ENCODE assay signal across 12 mouse cellular contexts in the genomic region with DNA sequence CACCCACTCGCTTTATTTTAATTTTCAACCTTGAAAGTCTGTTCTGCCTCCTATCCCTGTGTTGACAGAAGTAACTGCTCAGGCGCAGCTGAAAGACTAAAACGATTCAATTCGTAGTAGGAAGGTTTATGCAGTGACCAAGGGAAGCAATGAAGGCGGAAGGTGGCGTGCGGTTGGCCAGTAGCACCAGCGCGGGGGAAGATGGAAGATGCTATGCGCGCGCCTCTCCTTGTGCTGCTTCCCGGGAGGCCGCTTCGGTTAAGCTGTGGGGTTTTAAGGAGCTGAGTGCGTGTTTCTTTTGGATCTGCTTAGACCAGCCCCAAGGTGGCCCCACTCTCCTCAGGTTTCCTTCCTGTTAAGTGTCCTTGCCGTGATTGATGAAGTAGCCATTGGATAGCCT. TPM values are rescaled to one million over a fixed set of nuclear protein-coding genes. Genes with fewer than 3 reads are reported as not detected.
DNase-seq lines count a peak whose midpoint lies in the region; ATAC-seq and TF ChIP-seq lines count a peak whose summit lies in the region.
"Had no signal": no experiment of that assay in that cellular context is flagged by ENCODE, and none has a peak within 500 bp of the region (broad histone marks: within the 10 kb centered on the region; RNA-seq: fewer than 3 reads in every experiment).

No protein-coding gene starts in this region.

- no peak overlapping the region for H3K27ac ChIP-seq in embryonic facial prominence, embryonic 12.5 days
- no peak overlapping the region for H3K27ac ChIP-seq in embryonic facial prominence, embryonic 10.5 days (replicated peaks)
- no peak overlapping the region for H3K27ac ChIP-seq in kidney, embryonic 14.5 days (ENCODE audit: low read depth, low read length)
- H3K27ac ChIP-seq in ES-Bruce4 (ENCODE audit: insufficient read depth, low read length): no peak overlapping the region
- peak overlapping the region; percentile 35; the same call in 1 of the 2 replicates for H3K27ac ChIP-seq in limb, embryonic 12.5 days
- H3K27ac ChIP-seq: hindbrain, embryonic 15.5 days had no signal

- TF ChIP-seq POLR2A in ES-Bruce4 (IDR thresholded peaks at IDR 0.05; ENCODE audit: insufficient read depth, low read length): no peak

- TF ChIP-seq EP300 in ES-Bruce4 (IDR thresholded peaks at IDR 0.05; ENCODE audit: insufficient read depth, low read depth, low read length): no peak

- peaks cover 12% of the 10 kb centered on the region; the same call in 1 of the 2 replicates for H3K4me1 ChIP-seq in embryonic facial prominence, embryonic 12.5 days
- H3K4me1 ChIP-seq in embryonic facial prominence, embryonic 10.5 days: peaks cover 16% of the 10 kb centered on the region
- H3K4me1 ChIP-seq in kidney, embryonic 14.5 days (ENCODE audit: control insufficient read depth, insufficient read depth, low read length): peaks cover 8% of the 10 kb centered on the region; the same call in 1 of the 2 replicates
- H3K4me1 ChIP-seq in ES-Bruce4 (ENCODE audit: control insufficient read depth, insufficient read depth, low read length): no peaks in the 10 kb centered on the region
- H3K4me1 ChIP-seq in limb, embryonic 12.5 days (replicated peaks): peaks cover 19% of the 10 kb centered on the region
- H3K4me1 ChIP-seq: megakaryocyte, embryonic 14.5 days had no signal

- no peaks in the 10 kb centered on the region for H3K27me3 ChIP-seq in embryonic facial prominence, embryonic 12.5 days
- H3K27me3 ChIP-seq in embryonic facial prominence, embryonic 10.5 days (replicated peaks; ENCODE audit: low read depth, poor library complexity, severe bottlenecking): no peaks in the 10 kb centered on the region
- H3K27me3 ChIP-seq in kidney, embryonic 14.5 days (ENCODE audit: control insufficient read depth, insufficient read depth, low read length): no peaks in the 10 kb centered on the region
- no peaks in the 10 kb centered on the region for H3K27me3 ChIP-seq in ES-Bruce4 (ENCODE audit: control insufficient read depth, insufficient read depth, low read length, poor library complexity, severe bottlenecking)
- 0 out of 2 replicates have a peak, but pooled peaks cover 5% of the 10 kb centered on the region for H3K27me3 ChIP-seq in limb, embryonic 12.5 days
- H3K27me3 ChIP-seq: hindbrain, embryonic 15.5 days had no signal

- no peak for TF ChIP-seq CTCF in ES-Bruce4 (IDR thresholded peaks at IDR 0.05; ENCODE audit: low read depth, low read length)

- WGBS in embryonic facial prominence, embryonic 12.5 days: 56% methylated on average over 17 of the region's 17 CpGs
- 75% methylated on average over 17 of the region's 17 CpGs for WGBS in embryonic facial prominence, embryonic 10.5 days
- 38% methylated on average over 17 of the region's 17 CpGs for WGBS in kidney, embryonic 14.5 days
- WGBS in limb, embryonic 12.5 days: 62% methylated on average over 17 of the region's 17 CpGs

- peaks cover 9% of the 10 kb centered on the region; the same call in 1 of the 2 replicates for H3K9me3 ChIP-seq in embryonic facial prominence, embryonic 12.5 days
- H3K9me3 ChIP-seq in embryonic facial prominence, embryonic 10.5 days: peaks cover 9% of the 10 kb centered on the region; the same call in 1 of the 2 replicates
- H3K9me3 ChIP-seq in kidney, embryonic 14.5 days (ENCODE audit: control insufficient read depth, low read length): peaks cover 4% of the 10 kb centered on the region; the same call in 1 of the 2 replicates
- H3K9me3 ChIP-seq in ES-Bruce4 (replicated peaks; ENCODE audit: control insufficient read depth, insufficient read depth, low read length, poor library complexity, severe bottlenecking): no peaks in the 10 kb centered on the region
- peaks cover 6% of the 10 kb centered on the region; the same call in 1 of the 2 replicates for H3K9me3 ChIP-seq in limb, embryonic 12.5 days
- H3K9me3 ChIP-seq: hindbrain, embryonic 15.5 days; megakaryocyte, embryonic 14.5 days had no signal

- H3K4me3 ChIP-seq in embryonic facial prominence, embryonic 12.5 days: no peak overlapping the region
- no peak overlapping the region for H3K4me3 ChIP-seq in embryonic facial prominence, embryonic 10.5 days
- peak overlapping the region; percentile 6; the same call in 1 of the 2 replicates for H3K4me3 ChIP-seq in kidney, embryonic 14.5 days (ENCODE audit: low read length)
- H3K4me3 ChIP-seq in ES-Bruce4 (ENCODE audit: low read depth, low read length): peak overlapping the region; percentile 2; the same call in 1 of the 2 replicates
- no peak overlapping the region for H3K4me3 ChIP-seq in limb, embryonic 12.5 days (replicated peaks)
- H3K4me3 ChIP-seq: hindbrain, embryonic 15.5 days; megakaryocyte, embryonic 14.5 days had no signal

- no peak for ATAC-seq in embryonic facial prominence, embryonic 12.5 days (ENCODE audit: insufficient number of reproducible peaks, insufficient read depth, low FRiP score, low TSS enrichment)
- ATAC-seq in kidney, embryonic 14.5 days (ENCODE audit: low FRiP score, low TSS enrichment): peak; percentile 61
- no peak; the same call in 1 of the 2 replicates for ATAC-seq in limb, embryonic 12.5 days (ENCODE audit: insufficient number of reproducible peaks, insufficient read depth, low FRiP score, low TSS enrichment, low read depth)

- H3K9ac ChIP-seq in embryonic facial prominence, embryonic 12.5 days: no peak overlapping the region
- H3K9ac ChIP-seq in kidney, embryonic 14.5 days (ENCODE audit: low read depth, low read length): no peak overlapping the region
- H3K9ac ChIP-seq in ES-Bruce4 (ENCODE audit: low read depth, poor library complexity, severe bottlenecking): peak overlapping the region; percentile 16; the same call in 1 of the 2 replicates
- H3K9ac ChIP-seq in limb, embryonic 12.5 days (replicated peaks): no peak overlapping the region
- H3K9ac ChIP-seq: hindbrain, embryonic 15.5 days had no signal

- no peaks in the 10 kb centered on the region for H3K36me3 ChIP-seq in embryonic facial prominence, embryonic 12.5 days
- H3K36me3 ChIP-seq in embryonic facial prominence, embryonic 10.5 days (replicated peaks): no peaks in the 10 kb centered on the region
- H3K36me3 ChIP-seq in kidney, embryonic 14.5 days (ENCODE audit: control insufficient read depth, insufficient read depth, low read length): no peaks in the 10 kb centered on the region
- no peaks in the 10 kb centered on the region for H3K36me3 ChIP-seq in ES-Bruce4 (ENCODE audit: control insufficient read depth, insufficient read depth, low read length, poor library complexity, severe bottlenecking)
- H3K36me3 ChIP-seq in limb, embryonic 12.5 days: no peaks in the 10 kb centered on the region
- H3K36me3 ChIP-seq: hindbrain, embryonic 15.5 days had no signal

- peak overlapping the region; percentile 15; the same call in 1 of the 2 replicates for H3K4me2 ChIP-seq in embryonic facial prominence, embryonic 12.5 days (replicated peaks)
- H3K4me2 ChIP-seq in kidney, embryonic 14.5 days (replicated peaks; ENCODE audit: low read depth, low read length): peak overlapping the region; percentile 26
- H3K4me2 ChIP-seq in limb, embryonic 12.5 days: peak overlapping the region; percentile 18; the same call in 1 of the 2 replicates
- H3K4me2 ChIP-seq: hindbrain, embryonic 15.5 days had no signal

- DNase-seq in embryonic facial prominence, embryonic 10.5 days (ENCODE audit: low spot score): no peak
- no peak for DNase-seq in kidney, adult 11 months
- no peak for DNase-seq in spleen, postnatal 10 days (ENCODE audit: low spot score in 2 of 2)
- DNase-seq in spleen, postnatal 14 days (ENCODE audit: low spot score in 2 of 2): no peak
- DNase-seq: cerebellum, postnatal 10 days; heart, adult 18-20 months had no signal

RNA-seq across cellular contexts. Expression of a gene that starts 15.8 kb away (rescaled TPM):
- 7.8 and 8.0 TPM in 2 replicates for polyA plus RNA-seq in embryonic facial prominence, embryonic 12.5 days (2016; fragmentation: Nextera tagmentation; extraction: Ambion mirVana)
- polyA plus RNA-seq in embryonic facial prominence, embryonic 10.5 days (2016; fragmentation: Nextera tagmentation; extraction: Ambion mirVana): 5.6 and 6.8 TPM in 2 replicates
- polyA plus RNA-seq in kidney, embryonic 14.5 days (2014; fragmentation: Nextera tagmentation; extraction: Ambion mirVana): 14.2 and 14.6 TPM in 2 replicates
- 83.0 TPM in 2 replicates for polyA plus RNA-seq in ES-Bruce4 (2011; ENCODE audit: insufficient read depth, insufficient read length, low read depth, missing spikeins)
- polyA plus RNA-seq in limb, embryonic 12.5 days (2016; fragmentation: Nextera tagmentation; extraction: Ambion mirVana): 5.8 and 6.8 TPM in 2 replicates

RNA-seq across cellular contexts. Expression of a gene that starts 27.0 kb away (rescaled TPM):
- 28.8 and 29.8 TPM in 2 replicates for polyA plus RNA-seq in embryonic facial prominence, embryonic 12.5 days (2016; fragmentation: Nextera tagmentation; extraction: Ambion mirVana)
- polyA plus RNA-seq in embryonic facial prominence, embryonic 10.5 days (2016; fragmentation: Nextera tagmentation; extraction: Ambion mirVana): 14.1 and 18.4 TPM in 2 replicates
- polyA plus RNA-seq in kidney, embryonic 14.5 days (2014; fragmentation: Nextera tagmentation; extraction: Ambion mirVana): 25.3 and 31.3 TPM in 2 replicates
- polyA plus RNA-seq in ES-Bruce4 (2011; ENCODE audit: insufficient read depth, insufficient read length, low read depth, missing spikeins): 53.4 and 59.7 TPM in 2 replicates
- polyA plus RNA-seq in limb, embryonic 12.5 days (2016; fragmentation: Nextera tagmentation; extraction: Ambion mirVana): 26.5 and 28.4 TPM in 2 replicates

Comparison
In these comparisons a context has a peak if more than half of its experiments do, and no peak if none do; other contexts are left out.
1. H3K4me3 ChIP-seq: peak in kidney, embryonic 14.5 days (single experiment) and ES-Bruce4 (single experiment); none in embryonic facial prominence, embryonic 12.5 days (single experiment), embryonic facial prominence, embryonic 10.5 days (single experiment) and limb, embryonic 12.5 days (single experiment).
2. Peak in every context shown above with its lines, with median percentiles within 50 percentile points of each other: H3K4me2 ChIP-seq.